27 mouse cellular contexts compared by ENCODE assay signal in the genomic region with DNA sequence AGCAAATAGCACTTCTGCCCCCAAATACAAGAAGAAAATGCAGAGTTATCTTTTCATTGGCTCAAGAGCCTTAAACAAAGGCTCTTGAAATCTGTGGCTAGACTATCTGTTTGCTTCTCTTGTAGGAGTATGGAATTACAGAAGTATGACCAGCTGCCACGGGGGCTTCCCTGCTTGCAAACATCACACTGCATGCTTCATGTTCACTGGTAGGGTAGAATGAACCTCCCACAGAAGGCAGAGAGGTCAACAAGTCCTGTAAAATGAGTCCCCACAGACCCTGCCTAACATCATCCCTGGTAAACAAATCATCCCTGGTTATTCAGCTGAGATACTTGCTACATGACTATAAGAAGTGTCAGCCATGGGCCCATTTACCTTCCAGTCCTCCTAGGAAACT.
DNase-seq lines count a peak whose midpoint lies in the region; ATAC-seq lines count a peak whose summit lies in the region.
"Had no signal": no experiment of that assay in that cellular context is flagged by ENCODE, and none has a peak within 500 bp of the region (broad histone marks: within the 10 kb centered on the region; RNA-seq: fewer than 3 reads in every experiment).

No protein-coding gene starts in this region.

- no peaks in the 10 kb centered on the region for H3K36me3 ChIP-seq in kidney, embryonic 15.5 days
- H3K36me3 ChIP-seq in limb, embryonic 13.5 days = no peaks in the 10 kb centered on the region
- H3K36me3 ChIP-seq in limb, embryonic 10.5 days = no peaks in the 10 kb centered on the region
- H3K36me3 ChIP-seq: embryonic facial prominence, embryonic 13.5 days; embryonic facial prominence, embryonic 15.5 days; forebrain, embryonic 10.5 days; forebrain, embryonic 12.5 days; G1E had no signal

- WGBS in kidney, embryonic 15.5 days = 26% methylated on average over 1 of the region's 1 CpGs
- 54% methylated on average over 1 of the region's 1 CpGs for WGBS in limb, embryonic 13.5 days
- WGBS in limb, embryonic 10.5 days = 78% methylated on average over 1 of the region's 1 CpGs

- H3K4me2 ChIP-seq in kidney, embryonic 15.5 days = no peak overlapping the region
- no peak overlapping the region for H3K4me2 ChIP-seq in limb, embryonic 13.5 days (replicated peaks)
- H3K4me2 ChIP-seq: embryonic facial prominence, embryonic 13.5 days; embryonic facial prominence, embryonic 15.5 days; forebrain, embryonic 12.5 days had no signal

- H3K27me3 ChIP-seq in kidney, embryonic 15.5 days = no peaks in the 10 kb centered on the region
- no peaks in the 10 kb centered on the region for H3K27me3 ChIP-seq in limb, embryonic 13.5 days
- H3K27me3 ChIP-seq in limb, embryonic 10.5 days (ENCODE audit: low read depth, poor library complexity, severe bottlenecking) = no peaks in the 10 kb centered on the region
- H3K27me3 ChIP-seq: CH12.LX; embryonic facial prominence, embryonic 13.5 days; embryonic facial prominence, embryonic 15.5 days; forebrain, embryonic 12.5 days; Patski had no signal

- 0 out of 2 replicates have a peak, but pooled peaks have one; percentile 64 for ATAC-seq in kidney, embryonic 15.5 days (replicated peaks; ENCODE audit: low FRiP score)
- ATAC-seq in limb, embryonic 13.5 days (ENCODE audit: low FRiP score, low read depth) = peak; percentile 71; the same call in 1 of the 2 replicates
- ATAC-seq: activated CD4-positive, CD25-positive, alpha-beta regulatory T cell, adult 4 months; CD4-positive, CD25-positive, alpha-beta regulatory T cell, adult 4 months; forebrain, embryonic 14.5 days; forebrain, embryonic 16.5 days; Patski had no signal

- no peak overlapping the region for H3K9ac ChIP-seq in kidney, embryonic 15.5 days
- H3K9ac ChIP-seq in limb, embryonic 13.5 days = no peak overlapping the region
- H3K9ac ChIP-seq: embryonic facial prominence, embryonic 13.5 days; embryonic facial prominence, embryonic 15.5 days; forebrain, embryonic 12.5 days had no signal

- H3K27ac ChIP-seq in kidney, embryonic 15.5 days = peak overlapping the region; percentile 39
- H3K27ac ChIP-seq in limb, embryonic 13.5 days = no peak overlapping the region
- H3K27ac ChIP-seq in limb, embryonic 10.5 days = no peak overlapping the region
- H3K27ac ChIP-seq: embryonic facial prominence, embryonic 13.5 days; embryonic facial prominence, embryonic 15.5 days; forebrain, embryonic 10.5 days; forebrain, embryonic 12.5 days had no signal

- DNase-seq in embryo, embryonic 10.5 days (ENCODE audit: low spot score) = peak; percentile 12
- DNase-seq in embryo, embryonic 10 days (ENCODE audit: low spot score) = no peak
- no peak for DNase-seq in kidney, adult 8-10 months
- no peak for DNase-seq in limb, embryonic 10.5 days (ENCODE audit: low spot score)
- DNase-seq: adrenal gland, adult 8-10 months; adrenal gland, postnatal 14 days; adrenal gland, postnatal 36 days; B cell, adult 2 months; cerebellum, adult 11-12 months; cerebellum, adult 2 months; cerebellum, adult 9-10 months; cerebellum, postnatal 10 days; cerebellum, postnatal 25 days had no signal

- H3K9me3 ChIP-seq in kidney, embryonic 15.5 days (replicated peaks) = no peaks in the 10 kb centered on the region
- peaks cover 2% of the 10 kb centered on the region for H3K9me3 ChIP-seq in limb, embryonic 13.5 days
- H3K9me3 ChIP-seq in limb, embryonic 10.5 days (replicated peaks) = no peaks in the 10 kb centered on the region
- H3K9me3 ChIP-seq: embryonic facial prominence, embryonic 15.5 days; G1E had no signal

- no peak overlapping the region for H3K4me3 ChIP-seq in kidney, embryonic 15.5 days (replicated peaks)
- no peak overlapping the region for H3K4me3 ChIP-seq in limb, embryonic 13.5 days
- no peak overlapping the region for H3K4me3 ChIP-seq in limb, embryonic 10.5 days
- H3K4me3 ChIP-seq: embryonic facial prominence, embryonic 13.5 days; embryonic facial prominence, embryonic 15.5 days; erythroblast, embryonic 14.5 days; forebrain, embryonic 10.5 days; forebrain, embryonic 12.5 days had no signal

- 0 out of 2 replicates have a peak, but pooled peaks cover 5% of the 10 kb centered on the region for H3K4me1 ChIP-seq in kidney, embryonic 15.5 days
- no peaks in the 10 kb centered on the region for H3K4me1 ChIP-seq in limb, embryonic 13.5 days
- H3K4me1 ChIP-seq in limb, embryonic 10.5 days = peaks cover 6% of the 10 kb centered on the region
- H3K4me1 ChIP-seq: forebrain, embryonic 12.5 days had no signal
